Comparison of ENCODE assay signal across 10 mouse cellular contexts in genomic region chr17:45973214-45973613, GRCm38 (mm10). TPM values are rescaled to one million over a fixed set of nuclear protein-coding genes. Genes with fewer than 3 reads are reported as not detected.
DNase-seq lines count a peak whose midpoint lies in the region; ATAC-seq and TF ChIP-seq lines count a peak whose summit lies in the region.
"Had no signal": no experiment of that assay in that cellular context is flagged by ENCODE, and none has a peak within 500 bp of the region (broad histone marks: within the 10 kb centered on the region; RNA-seq: fewer than 3 reads in every experiment).

No protein-coding gene starts in this region.

- H3K36me3 ChIP-seq in intestine, postnatal 0 days (ENCODE audit: control insufficient read depth, insufficient read depth), result no peaks in the 10 kb centered on the region
- H3K36me3 ChIP-seq in stomach, embryonic 15.5 days, result no peaks in the 10 kb centered on the region

- H3K4me1 ChIP-seq in intestine, postnatal 0 days (replicated peaks; ENCODE audit: control insufficient read depth, insufficient read depth, low read length), result peaks cover 20% of the 10 kb centered on the region; the same call in 1 of the 2 replicates
- 0 out of 2 replicates have a peak, but pooled peaks cover 2% of the 10 kb centered on the region for H3K4me1 ChIP-seq in lung, adult 2 months (ENCODE audit: control insufficient read depth, insufficient read depth, low read length)
- H3K4me1 ChIP-seq in stomach, embryonic 15.5 days, result peaks cover 26% of the 10 kb centered on the region

- no peak for TF ChIP-seq CTCF in intestine, postnatal 0 days (IDR thresholded peaks at IDR 0.05; ENCODE audit: low read depth)
- TF ChIP-seq CTCF in lung, adult 2 months (IDR thresholded peaks at IDR 0.05; ENCODE audit: insufficient read depth, low read length), result no peak

- no peak for TF ChIP-seq POLR2A in lung, adult 2 months (IDR thresholded peaks at IDR 0.05; ENCODE audit: borderline replicate concordance, extremely low read depth, low read depth, low read length)

- H3K27me3 ChIP-seq in intestine, postnatal 0 days (replicated peaks; ENCODE audit: control insufficient read depth, insufficient read depth, low read length), result no peaks in the 10 kb centered on the region
- no peaks in the 10 kb centered on the region for H3K27me3 ChIP-seq in stomach, embryonic 15.5 days (replicated peaks)

- peak overlapping the region; percentile 32; the same call in 1 of the 2 replicates for H3K4me2 ChIP-seq in intestine, postnatal 0 days (replicated peaks; ENCODE audit: low read depth)
- 0 out of 2 replicates have a peak overlapping the region, but pooled peaks have one; percentile 10 for H3K4me2 ChIP-seq in stomach, embryonic 15.5 days

- no peaks in the 10 kb centered on the region for H3K9me3 ChIP-seq in intestine, postnatal 0 days (ENCODE audit: control insufficient read depth)
- H3K9me3 ChIP-seq in stomach, embryonic 15.5 days, result no peaks in the 10 kb centered on the region

- H3K4me3 ChIP-seq in intestine, postnatal 0 days (ENCODE audit: low read depth, low read length), result no peak overlapping the region
- no peak overlapping the region for H3K4me3 ChIP-seq in lung, adult 2 months (replicated peaks; ENCODE audit: extremely low read depth, low read depth, low read length)
- no peak overlapping the region for H3K4me3 ChIP-seq in stomach, embryonic 15.5 days (replicated peaks)

- intact Hi-C loops in heart, postnatal 14 days (cut with DNase I), result no loop called here

- peak overlapping the region; percentile 73 for H3K27ac ChIP-seq in intestine, postnatal 0 days (ENCODE audit: low read depth, low read length)
- peak overlapping the region; percentile 81 for H3K27ac ChIP-seq in stomach, embryonic 15.5 days
- H3K27ac ChIP-seq: macrophage had no signal

- peak; percentile 74 for ATAC-seq in intestine, postnatal 0 days
- peak; percentile 87 for ATAC-seq in stomach, embryonic 15.5 days (ENCODE audit: insufficient read depth, low FRiP score, low read depth)
- ATAC-seq: activated CD4-positive, CD25-positive, alpha-beta regulatory T cell, adult 4 months; forebrain, embryonic 14.5 days had no signal

- no peak overlapping the region for H3K9ac ChIP-seq in intestine, postnatal 0 days (ENCODE audit: low read depth, low read length)
- no peak overlapping the region for H3K9ac ChIP-seq in stomach, embryonic 15.5 days

- DNase-seq in kidney, postnatal 25 days, result peak; percentile 70 to 85
- peak; percentile 59 for DNase-seq in lung, adult 2 months
- DNase-seq in urinary bladder, postnatal 10 days (ENCODE audit: low spot score), result no peak
- DNase-seq in heart, postnatal 14 days, result no peak
- DNase-seq in spleen, postnatal 4 days (ENCODE audit: low spot score in 2 of 2), result no peak

- WGBS in intestine, postnatal 0 days, result 27% methylated on average over 7 of the region's 7 CpGs
- 60% methylated on average over 7 of the region's 7 CpGs for WGBS in lung, adult 2 months
- WGBS in stomach, embryonic 15.5 days, result 54% methylated on average over 7 of the region's 7 CpGs

RNA-seq across cellular contexts. Expression of gene Vegfa, which starts 59.0 kb away (rescaled TPM):
- 5.9 and 8.2 TPM in 2 replicates for polyA plus RNA-seq in intestine, postnatal 0 days (2015; fragmentation: Nextera tagmentation; extraction: Ambion mirVana)
- polyA plus RNA-seq in lung, adult 2 months (2012; rRNA removed), result 1,228 and 1,453 TPM in 2 replicates
- polyA plus RNA-seq in stomach, embryonic 15.5 days (2015; fragmentation: Nextera tagmentation; extraction: Ambion mirVana), result 4.9 and 5.7 TPM in 2 replicates
- total RNA-seq in heart, postnatal 14 days (2021), result 100 to 1,000 TPM; 275 TPM
- polyA plus RNA-seq: activated CD4-positive, CD25-positive, alpha-beta regulatory T cell, adult 4 months had no signal

Comparison
In these comparisons a context has a peak if more than half of its experiments do, and no peak if none do; other contexts are left out.
1. DNase-seq: peak in kidney, postnatal 25 days (2 of 2) and lung, adult 2 months (single experiment); none in urinary bladder, postnatal 10 days (single experiment), heart, postnatal 14 days (0 of 2) and spleen, postnatal 4 days (0 of 2).
2. RNA of gene Vegfa, which starts 59.0 kb away (polyA plus RNA-seq): 1,228 to 1,453 TPM in lung, adult 2 months; 5.9 to 8.2 TPM in intestine, postnatal 0 days and 4.9 to 5.7 TPM in stomach, embryonic 15.5 days; every median in the first group is over 100 times any median in the second.